Mouse (Mus musculus) embryonic facial prominence, embryonic 13.5 days (tissue): ENCODE results near the gene Mydgf. TPM values are rescaled to one million over a fixed set of nuclear protein-coding genes. Genes with fewer than 3 reads are reported as not detected.

ENCODE experiments used
- ATAC-seq: fragments of 200-750 bp; cut with Nextera tagmentation; 2 replicates; pipeline ENCODE4 v1.8.0; 2017; ENCODE audit warnings: low read depth; ENCODE audit not compliant: insufficient number of reproducible peaks, insufficient read depth, low FRiP score, low TSS enrichment
- H3K27ac ChIP-seq: fragments of 300-500 bp; sonication (generic); 2 replicates; pipeline ENCODE4 v1.5.1; 2015; ENCODE audit warnings: moderate library complexity, mild to moderate bottlenecking, inconsistent platforms
- H3K27me3 ChIP-seq: fragments of 300-500 bp; sonication (generic); 2 replicates; pipeline ENCODE4 v1.6.1; 2015; ENCODE audit warnings: mild to moderate bottlenecking, inconsistent platforms
- H3K36me3 ChIP-seq: fragments of 300-500 bp; sonication (generic); 2 replicates; pipeline ENCODE4 v1.6.1; 2015; ENCODE audit warnings: mild to moderate bottlenecking, inconsistent platforms
- H3K4me1 ChIP-seq: fragments of 300-500 bp; sonication (generic); 2 replicates; pipeline ENCODE4 v1.6.1; 2015; ENCODE audit warnings: inconsistent platforms
- H3K4me2 ChIP-seq: fragments of 300-500 bp; sonication (generic); 2 replicates; pipeline ENCODE4 v1.6.1; 2015; ENCODE audit warnings: moderate library complexity, mild to moderate bottlenecking, inconsistent platforms
- H3K4me3 ChIP-seq: fragments of 300-500 bp; sonication (generic); 2 replicates; pipeline ENCODE4 v1.5.1; 2015; ENCODE audit warnings: mild to moderate bottlenecking, inconsistent platforms
- H3K9ac ChIP-seq: fragments of 300-500 bp; sonication (generic); 2 replicates; pipeline ENCODE4 v1.6.1; 2015; ENCODE audit warnings: mild to moderate bottlenecking, inconsistent platforms
- H3K9me3 ChIP-seq: fragments of 300-500 bp; sonication (generic); 2 replicates; pipeline ENCODE4 v1.6.1; 2016; ENCODE audit warnings: inconsistent platforms
- WGBS: fragments of 180-500 bp; shearing (Covaris S2); methylation state at CpG from one replicate; pipeline ENCODE4 v1.1.7; 2015; ENCODE audit warnings: mixed read lengths; 5-methylcytosine and 5-hydroxymethylcytosine counted together
- polyA plus RNA-seq: library from polyadenylated mRNA; unstranded; fragments of >200 nt; fragmentation: Nextera tagmentation; extraction: Ambion mirVana; gene quantifications from 2 replicates; pipeline ENCODE4 v1.2.1, GENCODE M21; 2015

Gene Mydgf
- polyA plus RNA-seq, 1 experiment from 2014 or later, result 91.0 TPM

DNA sequence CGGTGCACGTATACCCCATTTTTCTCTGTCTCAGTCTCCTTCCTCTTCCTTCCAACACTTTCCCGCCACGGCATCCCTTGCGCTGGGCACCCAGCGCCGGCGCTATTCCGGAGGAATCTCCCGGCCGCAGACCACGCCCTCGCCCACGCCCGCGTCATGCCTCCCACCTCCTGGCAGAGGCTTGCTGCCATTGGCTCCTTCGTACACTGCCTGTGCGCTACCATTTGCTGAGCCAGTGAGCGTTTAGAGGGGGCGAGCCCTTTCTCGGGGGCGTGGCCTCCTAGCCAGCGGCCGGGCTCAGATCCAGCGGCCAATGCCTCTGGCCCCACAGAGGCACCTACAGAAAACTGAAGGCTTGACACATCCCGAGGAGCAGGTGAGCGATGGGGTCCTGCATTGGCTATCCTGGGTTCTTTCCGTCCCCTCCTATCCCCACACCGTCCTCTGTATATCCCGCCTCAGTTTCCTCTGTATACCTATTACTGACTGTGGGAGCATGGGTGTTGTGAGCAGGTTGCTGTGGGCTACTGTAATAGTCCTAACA is 21.4 kb downstream of the Mydgf start, which contains the start of gene Tnfaip8l1:
Tnfaip8l1 (plus strand) TSS at position 247 of the 544 bp plus-strand sequence.
- Histone ChIP-seq H3K27me3 (peaks cover 12% of the 10 kb centered on the region), H3K4me3 (peak within 1 kb of the TSS; percentile 52), H3K36me3 (no peaks in the 10 kb centered on the region), H3K4me1 (peaks cover 15% of the 10 kb centered on the region), H3K9ac (peak within 1 kb of the TSS; percentile 66), H3K27ac (no peak within 1 kb of the TSS), H3K4me2 (peak within 1 kb of the TSS; percentile 81), H3K9me3 (no peaks in the 10 kb centered on the region)
- ATAC-seq, result peak; percentile 97
- under 1% methylated on average over 30 of the region's 30 CpGs for WGBS

GRCm38 (mm10) chr17:56159729-56160128 is 24.0 kb downstream of the Mydgf start:
- 3% methylated on average over 9 of the region's 9 CpGs for WGBS
- Histone ChIP-seq H3K9ac (no peak overlapping the region), H3K4me1 (peaks cover 15% of the 10 kb centered on the region)

GRCm38 (mm10) chr17:56153643-56154042 is 30.1 kb downstream of the Mydgf start:
- H3K27ac ChIP-seq, result no peak overlapping the region
- H3K36me3 ChIP-seq, result no peaks in the 10 kb centered on the region
- 42% methylated on average over 9 of the region's 9 CpGs for WGBS
- H3K4me2 ChIP-seq, result no peak overlapping the region
- H3K4me1 ChIP-seq, result peaks cover 5% of the 10 kb centered on the region
- peaks cover 84% of the 10 kb centered on the region for H3K27me3 ChIP-seq
- ATAC-seq, result no peak
- H3K9ac ChIP-seq, result no peak overlapping the region
- H3K4me3 ChIP-seq, result no peak overlapping the region
- H3K9me3 ChIP-seq, result no peaks in the 10 kb centered on the region

More at GRCm38 (mm10) chr17:56159729-56160128, 24.0 kb downstream of the Mydgf start:
- Histone ChIP-seq H3K27me3 (peaks cover 28% of the 10 kb centered on the region), H3K4me2 (no peak overlapping the region), H3K36me3 (no peaks in the 10 kb centered on the region), H3K4me3 (no peak overlapping the region), H3K9me3 (no peaks in the 10 kb centered on the region), H3K27ac (no peak overlapping the region)
- no peak for ATAC-seq

DNA sequence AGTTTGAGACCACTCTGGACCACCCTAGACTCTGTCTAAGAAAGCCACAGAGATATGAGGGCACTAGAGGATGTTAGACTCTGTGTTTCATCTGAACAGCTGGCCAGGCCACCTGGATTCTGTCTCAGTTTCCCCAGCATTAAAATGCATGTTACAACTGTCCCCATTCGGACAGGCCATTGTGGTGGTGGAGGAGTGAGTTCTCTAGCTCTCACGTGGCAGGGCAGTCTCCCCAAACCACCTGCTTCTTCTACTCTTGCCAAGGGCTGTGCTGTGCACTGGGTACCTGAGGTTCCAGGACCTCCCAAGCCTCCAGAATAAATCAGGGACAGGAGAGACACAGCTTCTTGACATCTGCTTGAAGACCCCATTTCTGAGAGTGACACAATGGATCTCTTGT is 33.8 kb downstream of the Mydgf start:
- H3K27me3 ChIP-seq, result peaks cover 94% of the 10 kb centered on the region
- H3K36me3 ChIP-seq, result no peaks in the 10 kb centered on the region
- 29% methylated on average over 2 of the region's 2 CpGs for WGBS
- H3K9ac ChIP-seq, result no peak overlapping the region
- no peak overlapping the region for H3K27ac ChIP-seq
- peaks cover 9% of the 10 kb centered on the region for H3K4me1 ChIP-seq
- no peak for ATAC-seq
- no peak overlapping the region for H3K4me3 ChIP-seq
- H3K9me3 ChIP-seq, result no peaks in the 10 kb centered on the region
- no peak overlapping the region for H3K4me2 ChIP-seq

GRCm38 (mm10) chr17:56148790-56149618 is 34.7 kb downstream of the Mydgf start:
- no peak for ATAC-seq
- H3K9me3 ChIP-seq, result no peaks in the 10 kb centered on the region
- peak overlapping the region; percentile 36; the same call in 1 of the 2 replicates for H3K9ac ChIP-seq
- H3K4me1 ChIP-seq, result peaks cover 9% of the 10 kb centered on the region
- H3K4me3 ChIP-seq, result peak overlapping the region; percentile 21
- no peaks in the 10 kb centered on the region for H3K36me3 ChIP-seq
- H3K27me3 ChIP-seq, result peaks cover 94% of the 10 kb centered on the region
- H3K27ac ChIP-seq, result no peak overlapping the region
- peak overlapping the region; percentile 52 for H3K4me2 ChIP-seq
- 3% methylated on average over 30 of the region's 30 CpGs for WGBS

GRCm38 (mm10) chr17:56148280-56148679 is 35.4 kb downstream of the Mydgf start:
- 18% methylated on average over 9 of the region's 9 CpGs for WGBS
- H3K4me3 ChIP-seq, result peak overlapping the region; percentile 21

GRCm38 (mm10) chr17:56147420-56147819 is 36.3 kb downstream of the Mydgf start:
- WGBS, result 64% methylated on average over 12 of the region's 12 CpGs
- no peak overlapping the region for H3K9ac ChIP-seq
- peaks cover 96% of the 10 kb centered on the region for H3K27me3 ChIP-seq
- no peak overlapping the region for H3K27ac ChIP-seq
- peaks cover 11% of the 10 kb centered on the region for H3K4me1 ChIP-seq
- H3K9me3 ChIP-seq, result no peaks in the 10 kb centered on the region
- no peak for ATAC-seq
- no peaks in the 10 kb centered on the region for H3K36me3 ChIP-seq
- H3K4me3 ChIP-seq, result no peak overlapping the region
- H3K4me2 ChIP-seq, result no peak overlapping the region

More at GRCm38 (mm10) chr17:56148280-56148679, 35.4 kb downstream of the Mydgf start:
- peaks cover 94% of the 10 kb centered on the region for H3K27me3 ChIP-seq
- peak overlapping the region; percentile 52 for H3K4me2 ChIP-seq
- no peak for ATAC-seq
- H3K4me1 ChIP-seq, result peaks cover 9% of the 10 kb centered on the region
- H3K9ac ChIP-seq, result no peak overlapping the region
- H3K27ac ChIP-seq, result no peak overlapping the region
- H3K36me3 ChIP-seq, result no peaks in the 10 kb centered on the region
- no peaks in the 10 kb centered on the region for H3K9me3 ChIP-seq

- Histone ChIP-seq H3K27me3 (peaks cover 100% of the 10 kb centered on the region), H3K9me3 (no peaks in the 10 kb centered on the region), H3K9ac (no peak overlapping the region), H3K36me3 (no peaks in the 10 kb centered on the region), H3K4me2 (no peak overlapping the region), H3K27ac (no peak overlapping the region), H3K4me3 (no peak overlapping the region), H3K4me1 (peaks cover 20% of the 10 kb centered on the region)
- ATAC-seq, result no peak
- WGBS, result 15% methylated on average over 9 of the region's 9 CpGs
Measured at GRCm38 (mm10) chr17:56146131-56146530, 37.6 kb downstream of the Mydgf start.

DNA sequence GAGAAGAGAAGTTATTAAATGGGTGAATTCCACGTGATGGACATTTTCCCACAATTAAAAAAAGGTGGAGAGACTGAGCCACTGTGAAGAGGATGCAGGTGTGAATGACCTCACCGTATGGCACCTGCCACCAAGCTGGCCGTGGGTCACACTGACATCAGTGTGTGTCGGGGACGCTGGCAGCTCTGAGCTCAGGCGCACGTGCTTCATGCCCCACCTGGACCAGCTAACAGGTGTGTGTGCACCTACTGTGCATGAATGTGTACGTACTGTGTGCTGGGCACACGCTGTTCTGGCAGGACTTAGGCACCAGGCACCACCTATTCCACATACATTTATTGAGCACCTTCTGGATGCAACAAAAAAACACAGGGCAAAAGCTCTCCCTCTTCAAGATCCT is 39.2 kb downstream of the Mydgf start:
- H3K27ac ChIP-seq, result no peak overlapping the region
- no peak overlapping the region for H3K4me2 ChIP-seq
- no peaks in the 10 kb centered on the region for H3K36me3 ChIP-seq
- H3K9ac ChIP-seq, result no peak overlapping the region
- no peaks in the 10 kb centered on the region for H3K9me3 ChIP-seq
- 73% methylated on average over 9 of the region's 9 CpGs for WGBS
- peaks cover 21% of the 10 kb centered on the region for H3K4me1 ChIP-seq
- ATAC-seq, result no peak
- H3K27me3 ChIP-seq, result peaks cover 100% of the 10 kb centered on the region
- H3K4me3 ChIP-seq, result no peak overlapping the region

DNA sequence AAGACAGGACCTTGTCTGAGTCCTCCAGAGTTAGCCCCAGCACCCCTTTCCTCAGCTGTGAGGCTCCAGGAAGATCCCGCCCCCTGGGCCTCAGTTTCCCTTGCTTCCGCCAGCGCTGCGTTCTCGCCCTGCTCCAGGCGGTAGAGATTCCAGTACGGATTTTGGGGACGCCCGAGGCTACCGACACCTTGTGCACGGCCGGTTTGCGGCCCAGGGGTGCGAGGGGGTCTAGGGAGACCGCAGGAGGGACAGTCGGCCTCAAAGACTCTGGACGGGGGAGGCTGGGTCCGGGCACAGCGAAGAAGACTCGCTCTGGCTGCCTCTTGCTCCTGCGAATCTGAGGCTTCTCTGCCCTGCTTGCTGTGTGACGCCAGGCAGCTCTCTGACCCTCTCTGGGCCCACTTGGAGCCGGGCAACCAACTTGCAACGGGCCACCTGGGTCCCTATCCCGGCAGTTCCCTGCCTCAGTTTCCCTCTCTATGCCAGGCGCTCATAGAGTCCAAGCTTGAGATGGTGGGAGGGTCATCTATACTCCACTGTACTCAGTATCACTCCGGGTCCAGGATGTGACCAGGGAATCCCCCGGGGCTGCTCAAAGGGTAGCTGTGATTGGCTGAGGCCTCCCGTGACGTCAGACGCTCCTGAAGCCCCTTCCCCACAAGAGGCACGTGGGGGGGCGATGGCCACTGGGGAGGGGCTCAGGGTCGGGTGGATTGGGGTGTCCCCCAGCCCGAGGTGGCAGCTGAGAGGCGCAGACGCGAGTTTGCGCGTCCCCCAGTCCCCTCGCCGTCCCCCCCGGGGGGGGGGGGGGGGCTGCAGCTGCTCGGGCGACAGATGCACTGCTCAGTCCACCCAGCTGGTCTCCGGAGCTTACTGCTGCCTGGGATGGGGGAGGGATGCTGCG is 41.8 kb downstream of the Mydgf start:
- Histone ChIP-seq H3K9me3 (no peaks in the 10 kb centered on the region), H3K9ac (peak overlapping the region; percentile 62), H3K4me2 (peak overlapping the region; percentile 75), H3K27me3 (peaks cover 99% of the 10 kb centered on the region), H3K4me1 (peaks cover 27% of the 10 kb centered on the region), H3K27ac (no peak overlapping the region), H3K36me3 (no peaks in the 10 kb centered on the region), H3K4me3 (peak overlapping the region; percentile 46)
- WGBS, result under 1% methylated on average over 44 of the region's 47 CpGs
- no peak for ATAC-seq

DNA sequence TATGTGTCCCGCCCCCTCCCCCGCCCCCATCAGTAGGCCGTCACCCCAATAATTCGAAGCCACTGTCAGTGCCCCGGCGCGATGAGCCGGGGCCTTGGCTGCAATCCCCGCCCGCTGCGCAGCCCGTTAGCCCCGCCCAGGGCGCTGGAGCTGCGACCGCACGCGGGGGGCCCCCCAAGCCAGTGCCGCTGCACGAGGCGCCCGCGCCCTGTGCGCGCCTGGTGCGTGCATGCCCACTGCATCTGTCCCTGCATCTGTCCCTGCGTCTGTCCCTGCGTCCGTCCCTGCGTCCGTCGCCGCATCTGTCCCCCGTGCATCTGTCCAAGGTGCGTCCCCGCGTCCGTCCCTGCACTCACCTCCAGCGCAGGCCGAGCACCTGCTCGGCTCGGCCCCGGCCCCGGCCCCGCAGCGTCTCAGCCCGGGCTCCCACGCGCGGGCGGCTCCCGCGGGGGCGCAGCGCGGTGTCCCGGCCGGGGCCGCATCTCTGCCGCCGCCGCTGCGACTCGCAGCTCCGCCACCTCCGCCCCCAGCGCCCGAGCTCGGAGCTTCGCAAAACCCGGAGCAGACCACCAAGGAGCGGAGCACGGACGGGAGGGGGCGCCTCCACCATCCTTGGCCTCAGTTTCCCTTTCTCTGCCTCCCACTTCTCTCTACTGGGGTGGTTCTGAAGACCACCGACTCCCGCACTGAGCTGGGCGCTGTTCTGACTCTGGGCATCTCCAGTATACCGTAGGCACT is 43.7 kb downstream of the Mydgf start, which contains the start of gene Sema6b:
Sema6b (minus strand) TSS at position 486 of the 738 bp plus-strand sequence.
- peaks cover 83% of the 10 kb centered on the region for H3K27me3 ChIP-seq
- H3K4me3 ChIP-seq, result peak within 1 kb of the TSS; percentile 75
- H3K36me3 ChIP-seq, result no peaks in the 10 kb centered on the region
- H3K9ac ChIP-seq, result peak within 1 kb of the TSS; percentile 77
- H3K27ac ChIP-seq, result no peak within 1 kb of the TSS
- H3K4me2 ChIP-seq, result peak within 1 kb of the TSS; percentile 96
- WGBS, result 1% methylated on average over 76 of the region's 79 CpGs
- peaks cover 29% of the 10 kb centered on the region for H3K4me1 ChIP-seq
- H3K9me3 ChIP-seq, result no peaks in the 10 kb centered on the region
- ATAC-seq, result no peak; the same call in 1 of the 2 replicates
